Mouse (Mus musculus): ENCODE measurements around the gene Mief1.

Gene Mief1

GRCm38 (mm10) chr15:80263610-80264575 lies 30.1 kb downstream of the Mief1 start, which contains the start of gene Rps19bp1:
Rps19bp1 (minus strand) TSS chr15:80264315.
- in situ Hi-C loops (cut with MseI, MboI): no loop called here

GRCm38 (mm10) chr15:80266281-80266680 lies 32.5 kb downstream of the Mief1 start:
- in situ Hi-C loops (cut with MseI, MboI): loop anchor here (5.0 kb wide), 2 partner anchors 421 to 436 kb away; no protein-coding TSS in a partner anchor

GRCm38 (mm10) chr15:80271858-80272396 lies 38.1 kb downstream of the Mief1 start:
- in situ Hi-C loops (cut with MseI, MboI): no loop called here

GRCm38 (mm10) chr15:80277107-80277506 lies 43.3 kb downstream of the Mief1 start:
- in situ Hi-C loops (cut with MseI, MboI): no loop called here

GRCm38 (mm10) chr15:80277625-80278024 lies 43.8 kb downstream of the Mief1 start:
- in situ Hi-C loops (cut with MseI, MboI): no loop called here

GRCm38 (mm10) chr15:80278121-80278759 lies 44.4 kb downstream of the Mief1 start:
- in situ Hi-C loops (cut with MseI, MboI): no loop called here

- in situ Hi-C loops (cut with MseI, MboI): no loop called here
These were observed 45.2 kb downstream of the Mief1 start for GRCm38 (mm10) chr15:80279053-80279452.

- in situ Hi-C loops (cut with MseI, MboI): no loop called here
These were observed 46.8 kb downstream of the Mief1 start for GRCm38 (mm10) chr15:80280646-80281045.

- in situ Hi-C loops (cut with MseI, MboI): no loop called here
These were observed 53.1 kb downstream of the Mief1 start, which contains the start of gene Cacna1i for GRCm38 (mm10) chr15:80286851-80287415. Cacna1i (plus strand) TSS chr15:80287238.

GRCm38 (mm10) chr15:80288036-80288435 lies 54.2 kb downstream of the Mief1 start:
- in situ Hi-C loops (cut with MseI, MboI): no loop called here

GRCm38 (mm10) chr15:80289436-80289835 lies 55.6 kb downstream of the Mief1 start:
- in situ Hi-C loops (cut with MseI, MboI): no loop called here

- in situ Hi-C loops (cut with MseI, MboI): no loop called here
These were observed 63.3 kb downstream of the Mief1 start for GRCm38 (mm10) chr15:80297146-80297545.

Data from mouse trophoblast stem cell (cell line).